Mouse (Mus musculus): Measurements from ENCODE around the gene Arhgap31.

Gene Arhgap31

GRCm38 (mm10) chr16:38712581-38713403 lies at the start of gene Arhgap31:
Gene Arhgap31 (minus strand): TSS chr16:38713274.
- DNase-seq, result peak; percentile 82

- no peak for DNase-seq
These were observed 49.3 kb upstream of the Arhgap31 start for GRCm38 (mm10) chr16:38762401-38762800.

GRCm38 (mm10) chr16:38761972-38762371 lies 48.9 kb upstream of the Arhgap31 start:
- no peak for DNase-seq

- DNase-seq, result peak; percentile 16
These were observed 47.8 kb upstream of the Arhgap31 start for GRCm38 (mm10) chr16:38760834-38761375.

- no peak for DNase-seq
These were observed 47.2 kb upstream of the Arhgap31 start for GRCm38 (mm10) chr16:38760239-38760638.

GRCm38 (mm10) chr16:38758104-38758861 lies 45.2 kb upstream of the Arhgap31 start:
- DNase-seq, result no peak

GRCm38 (mm10) chr16:38757626-38758025 lies 44.6 kb upstream of the Arhgap31 start:
- no peak for DNase-seq

- no peak for DNase-seq
These were observed 43.5 kb upstream of the Arhgap31 start for GRCm38 (mm10) chr16:38756572-38756971.

- DNase-seq, result no peak
These were observed 43.1 kb upstream of the Arhgap31 start for GRCm38 (mm10) chr16:38756177-38756503.

- no peak for DNase-seq
These were observed 42.5 kb upstream of the Arhgap31 start for GRCm38 (mm10) chr16:38755452-38756176.

- DNase-seq, result no peak
These were observed 40.6 kb upstream of the Arhgap31 start for GRCm38 (mm10) chr16:38753631-38754030.

- DNase-seq, result no peak
These were observed 37.7 kb upstream of the Arhgap31 start for GRCm38 (mm10) chr16:38750803-38751202.

- DNase-seq, result no peak
These were observed 31.0 kb upstream of the Arhgap31 start for GRCm38 (mm10) chr16:38743941-38744673.

GRCm38 (mm10) chr16:38742659-38743131 lies 29.6 kb upstream of the Arhgap31 start:
- peak; percentile 47 for DNase-seq

- peak; percentile 63 for DNase-seq
These were observed 29.1 kb upstream of the Arhgap31 start, which contains the start of gene B4galt4 for GRCm38 (mm10) chr16:38742113-38742658. Gene B4galt4 (plus strand): TSS chr16:38742264.

- DNase-seq, result no peak
These were observed 28.3 kb upstream of the Arhgap31 start for GRCm38 (mm10) chr16:38741204-38741903.

- DNase-seq, result no peak
These were observed 17.8 kb upstream of the Arhgap31 start for GRCm38 (mm10) chr16:38730921-38731320.

GRCm38 (mm10) chr16:38729610-38730288 lies 16.7 kb upstream of the Arhgap31 start:
- peak; percentile 21 for DNase-seq

- DNase-seq, result no peak
These were observed 16.1 kb upstream of the Arhgap31 start for GRCm38 (mm10) chr16:38729139-38729538.

GRCm38 (mm10) chr16:38728576-38729132 lies 15.6 kb upstream of the Arhgap31 start:
- no peak for DNase-seq
